Mouse (Mus musculus): Measurements from ENCODE around the gene Hist1h2be.
"Not testable (repeated sequence)": the region's sequence is repeated elsewhere in the genome, so short reads cannot be mapped to it uniquely, and the experiment has no call there.

The Hist1h2be gene

GRCm38 (mm10) chr13:23572218-23573033 lies 48.5 kb downstream of the Hist1h2be start:
- DNase-seq = no peak

DNA sequence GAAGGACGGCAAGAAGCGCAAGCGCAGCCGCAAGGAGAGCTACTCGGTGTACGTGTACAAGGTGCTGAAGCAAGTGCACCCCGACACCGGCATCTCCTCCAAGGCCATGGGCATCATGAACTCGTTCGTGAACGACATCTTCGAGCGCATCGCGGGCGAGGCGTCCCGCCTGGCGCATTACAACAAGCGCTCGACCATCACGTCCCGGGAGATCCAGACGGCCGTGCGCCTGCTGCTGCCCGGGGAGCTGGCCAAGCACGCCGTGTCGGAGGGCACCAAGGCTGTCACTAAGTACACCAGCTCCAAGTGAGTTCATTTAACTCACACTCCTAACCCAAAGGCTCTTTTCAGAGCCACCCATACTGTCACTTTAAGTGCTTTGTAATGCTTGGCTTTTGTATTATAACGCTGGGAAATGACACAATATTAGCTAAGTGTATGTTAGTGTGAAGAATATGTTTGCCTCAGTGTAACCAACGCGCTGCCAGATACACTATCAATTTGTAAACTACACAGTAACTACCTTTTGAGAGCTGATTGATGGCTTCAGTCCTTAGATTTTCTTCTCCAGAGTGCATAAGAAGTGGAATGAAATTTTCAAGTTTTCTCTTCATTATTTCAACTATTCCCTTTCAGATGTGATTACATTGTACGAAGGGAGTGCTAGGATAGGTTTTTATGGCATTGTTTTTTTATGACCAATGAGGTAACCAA lies 49.3 kb downstream of the Hist1h2be start:
- not testable (repeated sequence) for DNase-seq

- peak; percentile 46 to 85 for DNase-seq
Measured at GRCm38 (mm10) chr13:23571022-23571503, 49.9 kb downstream of the Hist1h2be start, which contains the start of the genes Hist1h2ae and Hist1h2bg. Hist1h2ae (minus strand) TSS chr13:23571220. Hist1h2bg (plus strand) TSS chr13:23571396.

GRCm38 (mm10) chr13:23570261-23571021 lies 50.5 kb downstream of the Hist1h2be start:
- DNase-seq = not testable (repeated sequence)

- no peak for DNase-seq
Measured at GRCm38 (mm10) chr13:23564482-23564881, 56.4 kb downstream of the Hist1h2be start.

DNA sequence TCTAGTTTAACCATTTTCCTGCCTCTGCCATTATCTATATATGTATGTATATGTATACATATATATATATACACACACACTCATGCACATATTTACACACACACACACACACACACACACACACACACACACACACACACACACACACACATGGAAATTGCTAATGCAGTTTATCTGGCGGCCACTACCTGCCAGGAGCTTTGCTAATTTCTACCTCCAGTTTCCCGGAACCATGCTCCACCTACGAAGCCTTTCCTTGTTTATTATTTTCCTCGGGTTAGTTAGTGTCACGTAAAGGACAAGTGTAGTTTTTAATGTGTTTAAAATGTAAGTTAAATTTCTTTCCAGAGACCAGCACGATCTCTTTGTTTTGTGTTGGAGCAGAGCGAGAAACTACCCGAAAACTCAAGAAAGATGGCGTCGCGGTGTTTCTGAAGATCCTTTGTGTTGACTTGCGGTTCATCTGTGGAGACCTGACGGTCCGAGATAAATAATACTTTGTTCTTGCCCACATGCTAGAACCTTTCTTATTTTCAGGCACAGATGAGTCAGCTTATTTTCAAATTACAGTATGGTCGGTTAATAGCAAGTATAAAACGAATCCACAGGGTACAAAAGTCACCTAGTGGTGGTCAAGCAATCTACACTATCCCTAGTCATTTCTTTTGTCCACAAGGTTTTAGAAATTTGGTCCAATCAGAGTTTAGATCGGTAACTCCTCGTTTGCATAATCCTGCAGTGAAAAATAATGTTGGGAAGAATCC lies 58.0 kb downstream of the Hist1h2be start:
- DNase-seq = peak; percentile 36 to 53

DNA sequence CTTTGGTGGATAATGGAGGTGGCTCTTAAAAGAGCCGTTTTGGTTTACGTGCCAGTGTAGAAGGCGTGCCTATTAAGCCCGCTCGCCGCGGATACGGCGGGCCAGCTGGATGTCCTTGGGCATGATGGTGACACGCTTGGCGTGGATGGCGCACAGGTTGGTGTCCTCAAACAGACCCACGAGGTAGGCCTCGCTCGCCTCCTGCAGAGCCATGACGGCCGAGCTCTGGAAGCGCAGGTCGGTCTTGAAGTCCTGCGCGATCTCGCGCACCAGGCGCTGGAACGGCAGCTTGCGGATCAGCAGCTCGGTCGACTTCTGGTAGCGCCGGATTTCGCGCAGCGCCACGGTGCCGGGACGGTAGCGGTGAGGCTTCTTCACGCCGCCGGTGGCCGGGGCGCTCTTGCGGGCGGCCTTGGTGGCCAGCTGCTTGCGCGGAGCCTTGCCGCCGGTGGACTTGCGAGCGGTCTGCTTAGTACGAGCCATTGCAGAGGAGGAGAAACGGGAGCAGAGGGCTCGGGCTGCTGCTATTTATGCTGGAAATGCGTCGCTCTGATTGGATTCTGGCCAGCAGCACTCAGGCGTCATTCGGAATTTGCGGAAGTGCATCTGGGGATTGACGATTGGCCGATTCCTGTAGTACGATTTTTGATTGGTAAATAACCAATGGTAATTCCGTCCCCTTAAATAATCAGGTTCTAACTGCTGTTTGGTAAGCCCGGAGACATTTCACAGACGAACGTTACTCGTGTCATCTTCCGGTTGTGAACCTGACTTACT lies 58.9 kb downstream of the Hist1h2be start, which contains the start of gene Hist1h3e:
Gene Hist1h3e (minus strand): TSS at position 487 of the 777 bp plus-strand sequence.
- peak; percentile 92 to 95 for DNase-seq

DNA sequence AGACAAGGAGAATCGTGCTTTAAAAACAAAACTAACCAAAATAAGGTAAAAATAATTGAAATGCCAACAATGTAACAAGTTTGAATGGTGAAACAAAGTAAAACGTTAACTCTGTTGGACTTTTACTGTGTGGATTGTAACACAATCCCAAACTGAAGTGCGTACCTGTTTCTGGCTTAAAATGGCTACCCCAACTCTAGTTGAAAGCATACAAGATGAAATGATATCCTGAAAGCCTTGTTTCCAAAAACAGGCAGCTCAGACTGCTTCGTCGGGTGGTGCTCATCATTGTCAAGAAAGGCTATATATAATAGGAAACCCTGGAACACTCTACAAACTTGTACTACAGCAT lies 59.4 kb downstream of the Hist1h2be start:
- not testable (repeated sequence) for DNase-seq

DNA sequence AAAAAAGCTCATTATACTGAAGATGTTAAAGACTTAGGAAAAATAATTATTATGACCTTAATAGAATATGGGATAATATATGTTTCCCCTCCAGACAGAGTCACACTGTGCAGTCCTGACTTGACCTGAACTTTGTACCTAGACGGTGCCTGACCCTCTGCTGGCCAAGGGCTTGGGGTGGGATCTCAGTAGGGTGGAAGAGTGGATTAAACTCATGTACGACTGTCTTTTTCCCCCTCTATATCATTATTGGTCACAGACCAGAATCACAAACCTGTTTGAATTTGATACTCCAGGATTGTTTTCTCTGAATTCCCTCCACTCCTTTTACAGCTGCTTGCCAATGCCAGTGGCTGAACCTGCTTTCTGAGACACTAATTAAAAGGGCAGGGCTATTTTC lies 60.2 kb downstream of the Hist1h2be start:
- not testable (repeated sequence) for DNase-seq

- no peak for DNase-seq
Measured at GRCm38 (mm10) chr13:23556906-23557305, 64.0 kb downstream of the Hist1h2be start.

- peak; percentile 75 to 89 for DNase-seq
Measured at GRCm38 (mm10) chr13:23555839-23556416, 65.0 kb downstream of the Hist1h2be start.

- DNase-seq = peak; percentile 70 to 75
Measured at GRCm38 (mm10) chr13:23554925-23555838, 65.7 kb downstream of the Hist1h2be start.

- no peak for DNase-seq
Measured at GRCm38 (mm10) chr13:23554393-23554792, 66.5 kb downstream of the Hist1h2be start.

DNA sequence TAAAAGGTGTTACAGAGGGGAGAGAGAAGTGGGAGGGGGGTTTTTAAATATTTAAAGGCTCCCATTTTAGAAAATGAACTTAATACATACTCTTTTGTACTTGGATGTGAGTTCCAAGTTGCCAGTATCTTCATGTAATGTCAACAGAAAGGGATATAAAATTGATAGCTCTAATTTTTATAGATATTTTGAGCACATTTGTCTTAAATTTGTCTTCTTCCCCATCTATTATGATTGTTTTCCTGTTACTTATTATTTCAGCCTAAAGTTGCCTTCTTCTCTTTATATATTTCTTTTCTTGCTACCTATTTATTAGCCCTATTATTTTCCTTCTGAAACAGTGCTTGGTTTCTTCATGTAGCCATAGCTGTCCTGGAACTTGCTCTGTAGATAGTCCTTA lies 68.0 kb downstream of the Hist1h2be start, which contains the start of gene Hist1h1d:
Gene Hist1h1d (plus strand): TSS at position 301 of the 400 bp plus-strand sequence.
- DNase-seq = no peak

DNA sequence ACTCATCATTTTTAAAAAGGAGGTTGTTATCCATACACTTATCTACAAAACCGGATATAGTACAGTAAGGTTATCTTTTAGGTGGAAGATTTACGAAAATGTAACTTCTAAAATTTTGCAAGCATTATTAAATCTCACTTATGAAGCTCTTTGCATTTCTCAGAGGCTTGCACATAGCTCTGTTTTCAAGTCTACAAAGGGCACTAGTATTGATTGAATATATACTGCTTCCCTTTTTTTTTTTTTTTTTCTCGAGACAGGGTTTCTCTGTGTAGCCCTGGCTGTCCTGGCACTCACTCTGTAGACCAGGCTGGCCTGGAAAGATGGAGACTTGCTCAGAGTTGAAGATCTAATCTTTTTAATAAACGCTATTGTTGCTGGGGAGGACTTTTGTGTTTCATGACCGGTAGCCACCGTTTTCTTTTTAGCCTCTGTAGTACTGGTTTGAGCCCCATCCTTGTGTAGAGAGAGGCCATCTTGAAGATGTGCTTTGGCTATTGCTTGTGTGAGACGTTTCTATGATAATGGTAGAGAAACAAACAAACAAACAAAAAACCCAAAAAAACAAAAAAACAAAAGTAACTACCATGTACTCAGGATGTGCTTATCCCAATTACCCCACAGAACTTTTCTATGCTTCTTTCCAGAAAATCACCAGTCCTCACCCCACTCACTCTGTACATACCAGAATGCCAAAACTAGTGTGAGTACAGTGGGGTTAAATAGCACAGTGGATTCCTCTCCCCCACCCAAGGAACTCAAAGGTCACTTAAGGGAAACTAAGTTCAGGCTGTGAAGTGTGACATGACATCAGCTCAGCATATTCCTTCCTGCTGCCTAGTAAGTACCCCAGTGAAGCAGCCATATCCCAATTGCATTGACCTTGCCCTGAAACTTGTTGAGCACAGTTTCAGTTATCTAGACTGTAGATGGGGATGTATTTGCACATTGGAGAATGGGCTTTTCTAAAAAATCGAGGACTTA lies 68.7 kb downstream of the Hist1h2be start:
- DNase-seq = no peak

GRCm38 (mm10) chr13:23551146-23551834 lies 69.6 kb downstream of the Hist1h2be start, which contains the start of gene Hist1h4f:
Hist1h4f (minus strand) TSS chr13:23551648.
- DNase-seq = peak; percentile 83 to 89

GRCm38 (mm10) chr13:23550761-23551145 lies 70.2 kb downstream of the Hist1h2be start:
- DNase-seq = no peak

GRCm38 (mm10) chr13:23546694-23547093 lies 74.2 kb downstream of the Hist1h2be start:
- DNase-seq = no peak
